Mouse (Mus musculus): ENCODE results near the gene Kpnb1.

GRCm38 (mm10) chr11:97152662-97153287 lies 34.9 kb downstream of the Kpnb1 start:
- no peak for TF ChIP-seq POLR2A (IDR thresholded peaks at IDR 0.05; ENCODE audit: borderline replicate concordance, extremely low read depth, insufficient read depth, insufficient read length, poor library complexity, severe bottlenecking)
- peak; percentile 33; the same call in 1 of the 2 replicates for TF ChIP-seq CTCF (IDR thresholded peaks at IDR 0.05; ENCODE audit: borderline replicate concordance, extremely low read depth, insufficient read depth, insufficient read length)
